Mouse (Mus musculus) liver, adult 2 months (tissue): ENCODE results near the gene Vtn. TPM values are rescaled to one million over a fixed set of nuclear protein-coding genes. Genes with fewer than 3 reads are reported as not detected.

Experiments
- DNase-seq: peaks from one replicate; pipeline ENCODE4 v3.0.0-alpha.2; 2011; ENCODE audit warnings: low read depth, low spot score; ENCODE audit errors: extremely low read depth
- H3K27ac ChIP-seq: fragments of 200-500 bp; replicated peaks from 2 replicates; pipeline ENCODE4 v1.5.1; 2012; ENCODE audit warnings: low read depth, mild to moderate bottlenecking, control low read depth, inconsistent platforms, low read length; ENCODE audit not compliant: insufficient read depth
- H3K27me3 ChIP-seq: fragments of 200-500 bp; 2 replicates; pipeline ENCODE4 v1.6.1; 2012; ENCODE audit warnings: mild to moderate bottlenecking, moderate library complexity, low read length, inconsistent platforms; ENCODE audit not compliant: control insufficient read depth, insufficient read depth
- H3K36me3 ChIP-seq: fragments of 200-500 bp; 2 replicates; pipeline ENCODE4 v1.6.1; 2012; ENCODE audit warnings: low read length, inconsistent platforms; ENCODE audit not compliant: control insufficient read depth, insufficient read depth
- H3K4me1 ChIP-seq: fragments of 200-500 bp; 2 replicates; pipeline ENCODE4 v1.6.1; 2011; ENCODE audit warnings: low read length; ENCODE audit not compliant: control insufficient read depth, insufficient read depth
- H3K4me3 ChIP-seq: fragments of 200-500 bp; 2 replicates; pipeline ENCODE4 v1.5.1; 2011; ENCODE audit warnings: low read depth, mild to moderate bottlenecking, control low read depth, low read length, moderate library complexity; ENCODE audit not compliant: insufficient read depth
- H3K79me2 ChIP-seq: fragments of 200-500 bp; 2 replicates; pipeline ENCODE4 v1.6.1; 2012; ENCODE audit warnings: inconsistent platforms, mild to moderate bottlenecking, low read length, moderate library complexity; ENCODE audit not compliant: control insufficient read depth, insufficient read depth
- H3K9ac ChIP-seq: fragments of 200-500 bp; 2 replicates; pipeline ENCODE4 v1.6.1; 2012; ENCODE audit warnings: low read depth, mild to moderate bottlenecking, control low read depth, inconsistent platforms, low read length
- CTCF ChIP-seq: fragments of 200-500 bp; IDR thresholded peaks from 2 replicates; pipeline ENCODE4 v1.5.1; 2011; ENCODE audit warnings: low read depth, low read length, control low read depth
- POLR2A ChIP-seq: fragments of 200-500 bp; IDR thresholded peaks from 2 replicates; pipeline ENCODE4 v1.6.1; 2011; ENCODE audit warnings: low read length, control low read depth; ENCODE audit not compliant: insufficient read depth; ENCODE audit errors: extremely low read depth
- WGBS: fragments of 180-500 bp; shearing (Covaris S2); methylation state at CpG from one replicate; pipeline ENCODE4 v1.1.7; 2018; 5-methylcytosine and 5-hydroxymethylcytosine counted together
- polyA plus RNA-seq: library from polyadenylated mRNA; depleted of rRNA; stranded (reverse); fragments of >200 nt; gene quantifications from 2 replicates; pipeline ENCODE4 v1.2.3, GENCODE M21; 2012
- total RNA-seq: library from RNA; depleted of rRNA; stranded (reverse); fragments of >200 nt; gene quantifications from 2 replicates; pipeline ENCODE4 v1.2.3, GENCODE M21; 2014

Gene Vtn
- total and polyA plus RNA-seq, 2 experiments, result 2,089 to 3,152 TPM

DNA sequence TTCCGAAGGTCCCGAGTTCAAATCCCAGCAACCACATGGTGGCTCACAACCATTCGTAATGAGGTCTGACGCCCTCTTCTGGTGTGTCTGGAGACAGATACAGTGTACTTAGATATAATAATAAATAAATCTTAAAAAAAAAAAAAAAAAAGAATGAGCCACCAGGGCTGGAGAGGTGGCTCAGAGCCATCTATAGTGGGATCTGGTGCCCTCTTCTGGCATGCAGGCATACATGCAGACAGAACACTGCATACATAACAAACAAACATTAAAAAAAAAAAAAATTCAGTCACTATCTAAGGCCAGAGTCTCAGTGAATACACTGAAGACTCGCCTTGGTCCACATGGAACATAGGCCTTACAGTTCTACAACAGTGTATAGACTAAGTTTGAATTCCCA lies 10.3 kb downstream of the Vtn start:
- 75% methylated on average over 5 of the region's 5 CpGs for WGBS
- no peak for DNase-seq
- Histone ChIP-seq H3K36me3 (peaks cover 19% of the 10 kb centered on the region; the same call in 1 of the 2 replicates), H3K27ac (no peak overlapping the region), H3K79me2 (peaks cover 3% of the 10 kb centered on the region; the same call in 1 of the 2 replicates), H3K9ac (no peak overlapping the region), H3K4me1 (0 out of 2 replicates have a peak, but pooled peaks cover 3% of the 10 kb centered on the region), H3K4me3 (no peak overlapping the region), H3K27me3 (no peaks in the 10 kb centered on the region)
- TF ChIP-seq POLR2A (no peak), CTCF (peak; percentile 54; the same call in 1 of the 2 replicates)

DNA sequence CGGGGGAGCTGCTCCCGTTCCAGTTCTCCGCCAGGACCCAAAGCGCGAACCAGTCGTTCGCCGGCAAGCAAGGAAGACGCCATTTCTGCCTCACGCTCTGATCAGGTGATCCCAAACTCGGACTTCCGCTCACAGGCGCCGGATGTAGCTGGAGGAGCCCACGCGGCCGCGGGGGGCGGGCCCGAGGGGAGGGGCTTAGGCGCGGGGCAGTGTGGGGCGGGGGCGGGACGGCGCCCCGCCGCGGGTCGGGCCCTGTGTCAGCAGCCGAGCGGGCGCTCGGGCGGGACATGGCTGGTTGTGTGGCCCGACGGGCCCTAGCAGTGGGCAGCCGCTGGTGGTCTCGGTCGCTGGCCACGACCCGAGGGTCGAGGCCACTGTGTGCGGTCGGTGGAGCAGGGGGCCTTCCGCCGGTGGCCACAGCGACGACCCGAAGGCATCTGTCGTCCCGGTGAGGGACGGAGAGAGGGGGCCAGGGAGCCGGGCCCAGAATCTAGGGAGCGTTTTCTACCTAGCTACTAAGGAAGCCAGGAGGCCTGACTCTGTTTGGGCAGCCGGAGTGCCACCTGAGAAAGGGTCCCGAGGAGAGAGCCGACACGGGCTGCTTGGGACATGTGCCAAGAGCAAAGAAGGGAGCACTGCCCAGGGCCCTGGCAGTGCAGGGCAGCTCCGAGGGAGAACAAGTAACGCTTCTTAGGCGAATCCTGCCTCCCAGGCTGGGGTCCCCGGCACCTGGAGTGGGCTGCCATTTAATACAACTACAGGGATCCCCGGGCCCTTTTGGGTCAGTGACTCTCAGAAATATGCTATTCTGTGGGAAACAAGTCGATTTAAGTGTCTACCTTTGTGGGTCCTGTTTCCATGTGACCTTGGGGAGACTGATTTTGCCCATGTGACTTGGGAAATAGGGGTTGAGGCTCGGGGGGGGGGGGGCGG lies 13.4 kb downstream of the Vtn start, which contains the start of the genes Tmem199 and Poldip2:
Gene Tmem199, minus strand, starts transcription at position 148 of the 933 bp plus-strand sequence.
Gene Poldip2, plus strand, starts transcription at position 169 of the 933 bp plus-strand sequence.
- H3K36me3 ChIP-seq, result peaks cover 34% of the 10 kb centered on the region

DNA sequence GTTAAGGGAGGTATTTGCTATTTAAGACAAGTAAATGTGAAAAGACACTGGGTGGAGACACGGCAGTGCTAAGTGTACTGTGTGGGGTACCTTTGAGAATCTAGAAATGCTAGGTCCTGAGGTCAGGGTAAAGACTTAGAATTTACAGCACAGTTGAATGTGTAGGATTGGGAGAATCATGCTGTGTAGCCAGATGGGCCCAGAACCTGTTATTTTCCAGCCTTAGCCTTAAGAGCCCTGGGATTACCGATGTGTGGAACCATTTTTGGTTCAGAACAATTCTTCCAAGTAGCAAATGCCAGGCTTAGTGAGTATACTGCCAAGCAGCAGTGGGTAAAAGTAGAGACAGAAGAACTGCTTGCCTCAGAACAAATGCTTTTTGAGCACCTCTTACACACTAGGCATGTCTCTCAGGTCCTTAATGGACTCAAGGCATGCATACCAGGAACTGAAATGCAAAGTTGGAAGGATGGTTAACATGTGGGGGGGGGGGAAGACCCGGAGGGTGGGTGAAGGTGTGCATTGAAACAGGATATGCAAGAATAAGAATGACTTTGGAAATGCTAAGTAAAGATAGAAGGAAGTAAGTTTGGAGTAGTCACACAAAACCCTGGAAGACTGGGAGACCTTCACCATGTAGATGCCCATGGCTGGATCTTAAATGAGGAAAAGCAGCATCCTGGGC lies 14.4 kb downstream of the Vtn start:
- Histone ChIP-seq H3K27me3 (no peaks in the 10 kb centered on the region), H3K36me3 (peaks cover 34% of the 10 kb centered on the region), H3K9ac (0 out of 2 replicates have a peak overlapping the region, but pooled peaks have one; percentile 32), H3K27ac (no peak overlapping the region), H3K4me3 (peak overlapping the region; percentile 19; the same call in 1 of the 2 replicates), H3K79me2 (peaks cover 3% of the 10 kb centered on the region; the same call in 1 of the 2 replicates), H3K4me1 (0 out of 2 replicates have a peak, but pooled peaks cover 3% of the 10 kb centered on the region)
- DNase-seq, result no peak
- no peak for TF ChIP-seq POLR2A
- no peak for TF ChIP-seq CTCF
- 65% methylated on average over 3 of the region's 3 CpGs for WGBS

More for the DNA sequence above, 13.4 kb downstream of the Vtn start, which contains the start of the genes Tmem199 and Poldip2:
- TF ChIP-seq POLR2A, result peak; percentile 90
- no peak for TF ChIP-seq CTCF
- H3K27ac ChIP-seq, result peak within 1 kb of the TSS; percentile 91
- peaks cover 3% of the 10 kb centered on the region; the same call in 1 of the 2 replicates for H3K79me2 ChIP-seq
- WGBS, result under 1% methylated on average over 66 of the region's 67 CpGs
- DNase-seq, result peak; percentile 75
- 0 out of 2 replicates have a peak, but pooled peaks cover 3% of the 10 kb centered on the region for H3K4me1 ChIP-seq
- peak within 1 kb of the TSS; percentile 88 for H3K4me3 ChIP-seq
- peak within 1 kb of the TSS; percentile 99 for H3K9ac ChIP-seq
- no peaks in the 10 kb centered on the region for H3K27me3 ChIP-seq

DNA sequence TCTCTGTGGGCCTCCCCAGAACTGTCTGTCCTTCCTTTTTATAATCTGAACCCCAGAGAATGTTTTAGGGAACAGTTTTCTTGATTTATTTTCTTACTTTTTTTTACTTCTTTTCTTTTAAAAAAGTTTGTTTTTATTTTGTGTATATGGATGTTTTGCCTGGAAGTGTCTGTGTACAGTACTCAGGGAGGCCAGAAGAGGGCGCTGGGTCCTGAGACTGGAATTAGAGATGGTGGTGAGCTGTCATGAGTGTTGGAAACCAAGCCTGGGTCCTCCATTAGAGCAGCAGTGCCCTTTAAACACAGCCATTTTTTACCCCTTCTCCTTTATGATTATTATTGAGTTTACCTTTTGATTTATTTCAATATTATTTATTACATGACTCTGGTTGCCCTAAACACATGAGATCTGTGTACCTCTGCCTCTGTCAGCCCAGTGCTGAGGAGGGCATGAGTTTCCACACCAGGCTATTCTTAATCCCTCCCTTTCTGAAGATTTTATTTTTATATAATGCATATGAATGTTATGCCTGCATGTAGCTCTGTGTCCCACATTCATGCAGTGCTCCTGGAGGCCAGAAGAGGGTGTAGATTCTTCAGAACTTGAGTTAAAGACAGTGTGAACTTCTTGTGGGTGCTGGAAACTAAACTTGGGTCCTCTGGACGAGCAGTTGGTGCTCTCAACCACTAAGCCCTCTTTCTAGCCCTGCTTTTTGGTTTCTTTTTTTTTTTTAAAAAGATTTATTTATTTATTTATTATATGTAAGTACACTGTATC lies 16.8 kb downstream of the Vtn start:
- no peak overlapping the region for H3K9ac ChIP-seq
- 70% methylated on average over 2 of the region's 2 CpGs for WGBS
- no peak for DNase-seq
- no peak overlapping the region for H3K4me3 ChIP-seq
- H3K79me2 ChIP-seq, result peaks cover 3% of the 10 kb centered on the region; the same call in 1 of the 2 replicates
- peaks cover 40% of the 10 kb centered on the region for H3K36me3 ChIP-seq
- no peaks in the 10 kb centered on the region for H3K27me3 ChIP-seq
- TF ChIP-seq CTCF (peak; percentile 62), POLR2A (no peak)
- no peak overlapping the region for H3K27ac ChIP-seq
- 0 out of 2 replicates have a peak, but pooled peaks cover 3% of the 10 kb centered on the region for H3K4me1 ChIP-seq

DNA sequence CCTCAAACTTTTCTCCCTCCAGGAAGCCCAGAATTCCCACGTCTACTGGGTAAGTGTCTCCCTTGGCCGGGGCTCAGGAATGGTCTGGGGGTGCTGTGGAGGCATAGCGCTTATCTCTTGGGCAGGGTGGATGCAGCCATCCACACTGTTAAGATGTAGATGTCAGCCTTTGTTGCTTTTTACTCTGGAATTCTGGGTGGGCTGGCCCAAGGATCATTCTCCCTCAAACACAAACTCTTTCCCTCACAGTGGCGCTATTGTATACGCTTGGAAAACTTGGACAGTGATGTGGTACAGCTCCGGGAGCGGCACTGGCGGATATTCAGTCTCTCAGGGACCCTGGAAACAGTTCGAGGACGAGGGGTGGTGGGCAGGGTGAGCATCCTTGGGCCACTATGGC lies 20.0 kb downstream of the Vtn start:
- DNase-seq, result no peak
- Histone ChIP-seq H3K27ac (no peak overlapping the region), H3K36me3 (peaks cover 70% of the 10 kb centered on the region), H3K4me3 (no peak overlapping the region), H3K4me1 (no peaks in the 10 kb centered on the region), H3K27me3 (no peaks in the 10 kb centered on the region), H3K79me2 (no peaks in the 10 kb centered on the region), H3K9ac (no peak overlapping the region)
- 91% methylated on average over 10 of the region's 10 CpGs for WGBS
- TF ChIP-seq CTCF, result no peak
- no peak for TF ChIP-seq POLR2A
